Mouse (Mus musculus) heart, adult 2 months (tissue): Measurements from ENCODE around the gene Sgsm1. TPM values are rescaled to one million over a fixed set of nuclear protein-coding genes. Genes with fewer than 3 reads are reported as not detected.

Experiments
- DNase-seq, 2 experiments: peaks; one replicate each; pipeline ENCODE4 v3.0.0; 2021
- H3K27ac ChIP-seq: fragments of 200-600 bp; 2 replicates; pipeline ENCODE4 v1.8.1; 2022
- H3K27me3 ChIP-seq: fragments of 200-500 bp; 2 replicates; pipeline ENCODE4 v1.6.1; 2012; ENCODE audit warnings: mild to moderate bottlenecking, low read length, inconsistent platforms, mixed read lengths; ENCODE audit not compliant: control insufficient read depth, insufficient read depth
- H3K36me3 ChIP-seq: fragments of 200-500 bp; 2 replicates; pipeline ENCODE4 v1.6.1; 2012; ENCODE audit warnings: low read length, inconsistent platforms; ENCODE audit not compliant: control insufficient read depth, insufficient read depth
- H3K4me1 ChIP-seq: fragments of 200-500 bp; 2 replicates; pipeline ENCODE4 v1.6.1; 2011; ENCODE audit warnings: low read length; ENCODE audit not compliant: control insufficient read depth, insufficient read depth
- H3K4me3 ChIP-seq: fragments of 200-600 bp; 2 replicates; pipeline ENCODE4 v1.8.1; 2022
- H3K79me2 ChIP-seq: fragments of 200-500 bp; replicated peaks from 2 replicates; pipeline ENCODE4 v1.6.1; 2012; ENCODE audit warnings: mild to moderate bottlenecking, inconsistent platforms, low read length, moderate library complexity, mixed read lengths; ENCODE audit not compliant: control insufficient read depth, insufficient read depth
- H3K9ac ChIP-seq: fragments of 200-500 bp; 2 replicates; pipeline ENCODE4 v1.6.1; 2012; ENCODE audit warnings: low read depth, mild to moderate bottlenecking, control low read depth, inconsistent platforms, low read length, mixed read lengths
- CTCF ChIP-seq: fragments of 200-600 bp; IDR thresholded peaks from 2 replicates; pipeline ENCODE4 v1.8.1; 2022; ENCODE audit warnings: antibody characterized with exemption, mild to moderate bottlenecking, moderate library complexity
- EP300 ChIP-seq: fragments of 200-500 bp; IDR thresholded peaks from 2 replicates; pipeline ENCODE4 v1.6.1; 2011; ENCODE audit warnings: low read depth, low read length, control low read depth; ENCODE audit not compliant: insufficient read depth
- POLR2A ChIP-seq: fragments of 200-500 bp; IDR thresholded peaks from 2 replicates; pipeline ENCODE4 v1.6.1; 2011; ENCODE audit warnings: mild to moderate bottlenecking, low read depth, low read length, control low read depth; ENCODE audit not compliant: insufficient read depth
- WGBS: fragments of 180-500 bp; shearing (Covaris S2); methylation state at CpG from one replicate; pipeline ENCODE4 v1.1.7; 2018; 5-methylcytosine and 5-hydroxymethylcytosine counted together
- intact Hi-C: fragments of 180-260 bp; cut with DNase I; formaldehyde crosslinking; loops from one replicate; pipeline ENCODE4 v1.15.1; 2025
- polyA plus RNA-seq: library from polyadenylated mRNA; depleted of rRNA; stranded (reverse); fragments of >200 nt; gene quantifications from 2 replicates; pipeline ENCODE4 v1.2.3, GENCODE M21; 2012
- total RNA-seq, 2 experiments: library from RNA; stranded (reverse); gene quantifications; 2 replicates each; pipeline ENCODE4 v1.2.3; 2021

Sgsm1 gene
- total and polyA plus RNA-seq, 3 experiments = 0.43 to 1.2 (median 0.52) TPM

GRCm38 (mm10) chr5:113332239-113332638, 21.7 kb upstream of the Sgsm1 start:
- H3K36me3 ChIP-seq = no peaks in the 10 kb centered on the region
- intact Hi-C loops = no loop called here
- H3K27ac ChIP-seq = no peak overlapping the region
- no peak overlapping the region for H3K4me3 ChIP-seq
- no peak for DNase-seq
- H3K79me2 ChIP-seq = no peaks in the 10 kb centered on the region
- 24% methylated on average over 12 of the region's 12 CpGs for WGBS
- H3K4me1 ChIP-seq = no peaks in the 10 kb centered on the region
- peaks cover 19% of the 10 kb centered on the region for H3K27me3 ChIP-seq
- TF ChIP-seq POLR2A (no peak), CTCF (peak; percentile 62), EP300 (no peak)
- H3K9ac ChIP-seq = no peak overlapping the region

DNA sequence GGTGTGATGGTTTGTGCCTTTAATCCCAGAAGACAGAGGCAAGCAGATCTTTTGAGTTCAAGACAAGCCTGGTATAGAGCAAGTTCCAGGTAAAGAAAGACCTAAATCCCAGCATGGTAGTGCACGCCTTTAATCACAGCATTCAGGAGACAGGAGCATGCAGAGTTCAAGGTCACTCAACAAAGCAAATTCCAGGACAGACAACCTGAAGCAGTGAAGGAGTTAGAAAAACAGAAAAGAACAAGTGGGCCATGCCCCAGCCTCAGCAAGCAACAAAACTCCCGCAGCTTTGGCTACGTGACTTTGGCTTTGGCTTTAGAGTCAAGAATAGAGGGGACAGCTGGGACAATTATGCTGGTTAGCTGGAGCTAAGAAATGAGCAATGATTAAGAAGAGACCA, 19.6 kb upstream of the Sgsm1 start:
- no peak for DNase-seq
- Histone ChIP-seq H3K27ac (no peak overlapping the region), H3K27me3 (peaks cover 11% of the 10 kb centered on the region), H3K9ac (no peak overlapping the region), H3K4me1 (no peaks in the 10 kb centered on the region), H3K4me3 (no peak overlapping the region), H3K79me2 (no peaks in the 10 kb centered on the region), H3K36me3 (no peaks in the 10 kb centered on the region)
- intact Hi-C loops = no loop called here
- 80% methylated on average over 3 of the region's 3 CpGs for WGBS
- TF ChIP-seq CTCF = no peak
- no peak for TF ChIP-seq EP300
- TF ChIP-seq POLR2A = no peak

DNA sequence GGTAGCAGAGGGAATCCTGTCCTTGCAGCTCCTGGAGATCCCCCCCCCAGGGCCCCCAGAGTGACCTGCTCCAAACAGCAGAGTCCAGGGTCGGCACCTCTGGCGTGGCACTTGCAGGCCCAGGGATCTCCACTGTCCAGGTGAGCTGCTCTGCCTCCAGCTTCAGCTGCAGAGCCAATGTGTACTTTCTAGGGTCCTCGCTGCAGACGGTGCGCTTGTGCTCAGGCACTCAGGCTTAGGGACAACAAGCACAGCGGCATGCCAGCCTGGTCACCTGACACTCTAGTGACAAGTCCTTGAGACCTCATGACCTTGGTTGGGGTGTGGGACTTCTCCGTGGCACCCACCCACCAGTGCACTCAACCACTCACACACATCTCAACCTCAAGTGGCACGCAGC, 18.9 kb upstream of the Sgsm1 start:
- Histone ChIP-seq H3K27ac (no peak overlapping the region), H3K4me3 (no peak overlapping the region), H3K27me3 (peaks cover 8% of the 10 kb centered on the region), H3K9ac (no peak overlapping the region), H3K4me1 (no peaks in the 10 kb centered on the region), H3K36me3 (no peaks in the 10 kb centered on the region), H3K79me2 (no peaks in the 10 kb centered on the region)
- WGBS = 91% methylated on average over 8 of the region's 8 CpGs
- no peak for DNase-seq
- TF ChIP-seq EP300 (no peak), CTCF (no peak), POLR2A (no peak)
- intact Hi-C loops = no loop called here

GRCm38 (mm10) chr5:113323784-113324638, 13.4 kb upstream of the Sgsm1 start:
- Histone ChIP-seq H3K27ac (no peak overlapping the region), H3K79me2 (no peaks in the 10 kb centered on the region), H3K9ac (no peak overlapping the region), H3K4me1 (no peaks in the 10 kb centered on the region), H3K27me3 (peaks cover 6% of the 10 kb centered on the region; the same call in 1 of the 2 replicates), H3K4me3 (peak overlapping the region; percentile 7), H3K36me3 (no peaks in the 10 kb centered on the region)
- no peak for TF ChIP-seq POLR2A
- no peak for TF ChIP-seq CTCF
- TF ChIP-seq EP300 = no peak
- DNase-seq = peak; percentile 31 to 55
- WGBS = 7% methylated on average over 38 of the region's 38 CpGs
- intact Hi-C loops = no loop called here

- H3K36me3 ChIP-seq = no peaks in the 10 kb centered on the region
- TF ChIP-seq CTCF (peak; percentile 84), EP300 (no peak)
- H3K9ac ChIP-seq = no peak overlapping the region
- no peaks in the 10 kb centered on the region for H3K4me1 ChIP-seq
- H3K27me3 ChIP-seq = peaks cover 3% of the 10 kb centered on the region; the same call in 1 of the 2 replicates
- no peak overlapping the region for H3K27ac ChIP-seq
- intact Hi-C loops = loop anchor here (5.0 kb wide), 1 partner anchor 137 kb away; no protein-coding TSS in a partner anchor
- peak; percentile 51 to 75 for DNase-seq
- 3% methylated on average over 24 of the region's 24 CpGs for WGBS
- H3K4me3 ChIP-seq = no peak overlapping the region
- no peaks in the 10 kb centered on the region for H3K79me2 ChIP-seq
Observed at GRCm38 (mm10) chr5:113313998-113314397, 3.4 kb upstream of the Sgsm1 start.

GRCm38 (mm10) chr5:113309491-113310376, 852 bp downstream of the Sgsm1 start:
- peaks cover 3% of the 10 kb centered on the region; the same call in 1 of the 2 replicates for H3K27me3 ChIP-seq
- H3K27ac ChIP-seq = no peak overlapping the region
- no peak overlapping the region for H3K9ac ChIP-seq
- peak overlapping the region; percentile 51 for H3K4me3 ChIP-seq
- H3K36me3 ChIP-seq = no peaks in the 10 kb centered on the region
- intact Hi-C loops = loop anchor here (5.0 kb wide), 1 partner anchor 132 kb away; no protein-coding TSS in a partner anchor
- DNase-seq = no peak
- TF ChIP-seq CTCF (no peak), EP300 (no peak), POLR2A (no peak)
- no peaks in the 10 kb centered on the region for H3K4me1 ChIP-seq
- 60% methylated on average over 22 of the region's 22 CpGs for WGBS
- H3K79me2 ChIP-seq = no peaks in the 10 kb centered on the region
